Mouse (Mus musculus) gastrocnemius, postnatal 10 days (tissue): ENCODE measurements around the gene Gm42906. TPM values are rescaled to one million over a fixed set of nuclear protein-coding genes. Genes with fewer than 3 reads are reported as not detected.

Experiments used
- DNase-seq: peaks from one replicate; pipeline ENCODE4 v3.0.0; 2021; ENCODE audit warnings: mixed read lengths
- long read RNA-seq, 2 experiments: library from polyadenylated mRNA; stranded (forward); transcript quantifications; one replicate each; pipeline ENCODE4 v2.0.0; 2021
- total RNA-seq, 2 experiments: library from RNA; stranded (reverse); gene quantifications; 2 replicates each; pipeline ENCODE4 v1.2.3; 2021

Gene Gm42906
- total RNA-seq = 1 to 10 TPM; 3.0 to 3.1 TPM
- long read RNA-seq, experiment 1, partial matches to known transcripts = 0 of 2 reads
- long read RNA-seq, experiment 1, other reads (novel, unspliced or antisense) = 2 of 2 reads
- long read RNA-seq, experiment 2, partial matches to known transcripts = 0 of 2 reads
- long read RNA-seq, experiment 2, other reads (novel, unspliced or antisense) = 2 of 2 reads

DNA sequence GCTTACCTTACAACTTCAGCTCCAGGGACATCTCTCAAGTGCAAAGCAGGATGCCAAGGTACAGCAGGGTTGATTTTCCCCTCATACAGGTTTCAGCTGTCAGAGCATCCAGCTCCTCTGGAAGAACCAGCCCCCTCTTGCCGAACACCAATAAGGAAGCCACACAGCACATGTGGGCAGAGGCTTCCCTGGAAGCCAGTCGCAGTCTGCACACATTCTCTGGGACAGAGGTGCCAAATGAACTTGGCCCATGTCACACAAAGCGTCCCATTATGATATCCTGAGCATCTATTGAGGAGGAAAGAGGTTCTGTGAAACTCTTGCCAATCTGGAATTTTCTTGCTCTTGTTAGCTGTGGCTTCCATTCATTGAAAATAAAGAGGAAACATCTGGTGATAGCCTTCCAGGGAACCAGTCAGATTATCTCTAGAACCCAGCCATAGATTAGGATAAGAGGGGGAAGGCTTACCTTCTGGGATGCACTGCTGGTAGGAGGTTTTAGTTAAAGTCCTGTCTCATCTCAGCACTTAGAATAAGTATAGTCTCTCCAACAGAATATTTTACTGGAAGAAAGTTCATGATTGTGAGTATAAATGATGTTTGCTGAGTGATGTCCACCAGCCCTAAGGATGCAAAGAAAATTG lies at the start of gene Gm42906:
TSS of gene Gm42906 (minus strand) at position 51 of the 644 bp plus-strand sequence.
- no peak for DNase-seq

DNA sequence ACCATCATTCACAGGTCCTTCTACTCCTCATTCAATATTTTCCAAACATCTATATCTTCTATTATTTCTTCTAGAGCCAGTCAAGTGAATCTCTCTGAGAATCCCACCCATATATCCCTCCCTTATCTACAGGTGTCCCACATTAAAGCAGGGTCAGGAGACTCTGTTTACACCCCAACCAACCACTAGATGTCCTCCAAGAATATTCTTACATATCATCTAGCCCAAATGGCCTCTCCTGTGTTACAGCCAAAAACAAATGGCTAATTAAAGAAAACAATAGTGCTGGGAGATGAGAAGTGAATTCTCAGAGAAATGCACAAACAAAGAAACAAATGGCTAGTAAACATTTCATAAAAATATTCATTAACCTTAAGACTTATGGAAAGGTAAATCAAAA lies 17.7 kb upstream of the Gm42906 start:
- DNase-seq = no peak

DNA sequence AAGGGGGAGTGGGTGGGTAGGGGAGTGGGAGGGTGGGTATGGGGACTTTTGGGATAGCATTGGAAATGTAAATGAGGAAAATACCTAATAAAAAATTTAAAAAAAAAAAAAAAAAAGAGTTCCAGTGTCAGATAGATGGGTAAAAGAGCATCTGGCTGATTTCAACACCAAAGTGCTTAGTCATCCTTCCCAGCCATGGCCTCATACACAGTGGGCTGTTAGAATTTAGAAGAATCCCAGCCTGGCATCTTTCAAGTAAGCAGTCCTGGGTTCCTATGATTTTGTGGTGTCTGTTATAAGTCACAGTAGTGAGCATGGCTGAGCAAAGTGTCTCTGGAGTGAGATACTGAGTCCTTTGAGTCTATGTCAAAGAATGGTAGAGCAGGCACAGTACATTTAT lies 7.1 kb upstream of the Gm42906 start:
- DNase-seq = no peak

- DNase-seq = no peak
These were observed 1.5 kb downstream of the Gm42906 start for GRCm38 (mm10) chr5:151426466-151426865.

DNA sequence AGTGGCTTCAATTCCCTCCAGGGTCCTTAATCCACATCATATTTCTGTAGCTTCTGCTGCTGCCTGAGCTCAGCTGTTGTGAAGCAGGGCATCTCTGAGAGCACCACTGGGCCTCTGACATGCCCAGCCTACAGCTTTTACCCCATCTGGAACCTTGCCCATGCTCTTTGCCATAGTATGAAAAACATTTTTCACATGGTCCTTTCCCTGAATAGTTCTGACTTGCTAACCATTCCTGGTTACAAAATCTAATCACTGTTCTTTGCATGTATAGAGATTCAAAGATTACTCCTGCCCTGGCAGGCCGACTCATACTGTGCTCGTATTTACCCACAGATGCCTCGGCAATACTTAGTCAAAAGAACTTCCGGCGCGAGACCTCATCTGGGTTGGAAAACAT lies 5.3 kb downstream of the Gm42906 start:
- DNase-seq = no peak

- peak; percentile 15 for DNase-seq
These were observed 6.1 kb downstream of the Gm42906 start for GRCm38 (mm10) chr5:151421859-151422258.

- DNase-seq = no peak
These were observed 9.4 kb downstream of the Gm42906 start for GRCm38 (mm10) chr5:151418551-151418950.

DNA sequence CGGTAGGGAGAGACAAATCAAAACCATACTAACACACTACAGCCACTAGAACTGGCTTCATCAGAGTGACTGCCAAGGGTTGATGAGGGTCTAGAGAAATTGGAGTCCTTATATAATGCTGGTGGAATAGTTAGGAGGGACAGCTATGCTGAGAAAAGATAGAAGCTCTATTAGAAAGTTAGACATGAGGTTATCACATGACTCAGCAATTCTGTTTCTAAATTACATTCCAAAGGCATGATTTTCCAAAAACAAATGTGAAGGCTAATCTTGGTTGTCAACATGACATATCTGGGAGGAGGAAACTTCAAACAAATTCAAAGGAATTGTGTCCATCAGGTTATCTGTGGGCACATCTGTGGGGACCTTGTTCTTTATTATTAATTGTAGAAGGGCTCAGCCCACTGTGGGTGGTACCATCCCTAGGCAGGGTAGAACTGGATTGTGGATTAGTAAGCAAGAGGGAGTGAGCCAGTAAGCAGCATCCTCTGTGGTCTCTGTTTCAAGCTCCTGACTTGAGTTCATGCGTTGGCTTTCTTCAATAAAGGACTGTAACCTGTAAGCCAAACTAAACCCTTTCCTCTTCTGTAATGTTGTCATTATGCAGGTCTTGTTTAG lies 10.4 kb downstream of the Gm42906 start:
- no peak for DNase-seq

DNA sequence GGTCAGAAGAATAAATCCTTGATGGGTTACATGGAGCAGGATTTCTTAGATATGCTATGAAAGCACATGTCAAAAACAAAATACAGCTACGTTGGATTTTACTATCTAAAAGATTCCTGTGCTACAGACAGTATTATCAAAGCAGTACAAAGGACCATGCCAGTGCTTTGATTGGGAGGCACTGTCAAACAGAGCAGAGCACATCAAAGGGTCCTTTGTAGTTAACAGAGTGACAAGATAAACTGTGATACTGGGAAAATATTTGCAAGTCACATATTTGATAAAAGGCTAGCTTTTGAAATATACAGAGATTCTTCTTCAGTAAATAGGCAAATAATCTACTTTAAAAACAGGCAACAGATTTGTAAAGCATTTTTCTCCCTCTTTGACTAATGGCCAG lies 11.0 kb downstream of the Gm42906 start:
- no peak for DNase-seq

- no peak for DNase-seq
These were observed 14.3 kb downstream of the Gm42906 start for GRCm38 (mm10) chr5:151413617-151414016.

DNA sequence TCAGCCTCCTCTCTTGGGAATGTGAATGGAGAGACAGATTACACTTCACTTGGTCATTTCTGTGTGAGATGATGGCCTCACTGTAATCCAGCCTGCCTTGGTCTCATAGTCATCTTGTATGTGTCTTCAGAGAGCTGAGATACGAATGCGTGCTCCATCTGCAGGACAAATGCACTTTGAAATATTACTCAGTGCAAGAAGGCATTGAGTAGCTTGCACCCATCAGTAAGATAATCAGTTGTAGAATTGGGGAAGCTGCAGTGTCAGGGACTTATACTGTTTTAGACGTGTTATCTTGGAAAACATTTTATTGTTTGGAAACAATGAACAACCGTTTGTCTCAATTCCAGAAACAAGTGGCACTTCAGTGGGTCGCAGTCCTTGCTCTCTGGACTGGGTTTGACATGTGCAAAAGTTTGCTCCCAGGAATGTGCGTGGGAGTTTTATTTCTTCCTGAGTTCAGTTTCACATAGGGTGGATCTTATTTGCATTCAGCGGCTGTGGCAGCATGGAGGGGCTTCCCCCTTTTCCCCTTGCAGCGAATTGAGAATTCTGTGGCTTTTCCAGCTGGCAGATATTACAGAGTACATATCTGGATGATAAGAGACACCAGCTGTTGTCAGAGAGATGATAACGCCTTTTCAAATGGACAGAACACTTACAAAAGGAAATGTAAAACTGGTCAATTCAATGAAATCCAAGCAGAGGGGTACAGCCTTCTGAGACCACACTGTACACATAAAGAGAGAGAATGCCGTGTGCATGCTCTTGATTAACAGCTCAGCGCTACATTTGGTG lies 15.1 kb downstream of the Gm42906 start:
- no peak for DNase-seq

DNA sequence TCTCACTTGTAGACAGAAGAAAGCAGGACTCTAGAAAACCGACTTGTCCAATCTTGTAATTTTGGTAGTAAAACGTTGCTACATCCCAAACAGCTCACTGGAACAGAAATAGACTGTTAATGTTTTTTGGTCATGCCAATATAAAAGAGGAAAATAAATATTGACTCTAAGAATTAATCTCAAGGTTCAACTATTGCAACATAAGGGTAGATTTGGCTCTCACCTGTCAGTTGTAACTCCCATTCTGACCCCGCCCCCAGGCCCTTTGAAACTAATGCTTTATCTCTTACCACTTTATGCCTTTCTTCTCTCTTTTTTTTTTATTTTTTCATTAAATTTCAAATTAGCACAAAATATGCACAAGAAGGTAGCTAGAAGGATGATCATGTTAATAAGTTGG lies 18.0 kb downstream of the Gm42906 start:
- no peak for DNase-seq

DNA sequence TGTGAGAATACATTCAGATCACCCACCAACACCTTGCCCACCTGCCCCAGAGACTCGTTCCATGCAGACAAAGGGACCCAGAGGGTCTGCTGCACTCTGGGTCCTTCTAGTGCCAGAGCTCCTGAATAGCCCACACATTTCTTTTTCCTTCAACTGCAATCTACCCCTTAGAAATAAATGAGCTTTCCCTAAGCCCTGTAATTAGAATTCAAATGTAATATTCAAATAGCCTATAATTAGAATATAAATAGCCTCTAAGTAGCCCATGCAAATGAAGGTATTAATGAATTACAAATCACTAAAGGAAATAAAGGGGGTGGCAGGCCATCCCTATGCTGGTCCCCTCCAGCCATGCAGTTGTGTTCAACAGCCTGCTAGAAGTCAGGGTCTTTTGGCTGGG lies 18.7 kb downstream of the Gm42906 start:
- no peak for DNase-seq

DNA sequence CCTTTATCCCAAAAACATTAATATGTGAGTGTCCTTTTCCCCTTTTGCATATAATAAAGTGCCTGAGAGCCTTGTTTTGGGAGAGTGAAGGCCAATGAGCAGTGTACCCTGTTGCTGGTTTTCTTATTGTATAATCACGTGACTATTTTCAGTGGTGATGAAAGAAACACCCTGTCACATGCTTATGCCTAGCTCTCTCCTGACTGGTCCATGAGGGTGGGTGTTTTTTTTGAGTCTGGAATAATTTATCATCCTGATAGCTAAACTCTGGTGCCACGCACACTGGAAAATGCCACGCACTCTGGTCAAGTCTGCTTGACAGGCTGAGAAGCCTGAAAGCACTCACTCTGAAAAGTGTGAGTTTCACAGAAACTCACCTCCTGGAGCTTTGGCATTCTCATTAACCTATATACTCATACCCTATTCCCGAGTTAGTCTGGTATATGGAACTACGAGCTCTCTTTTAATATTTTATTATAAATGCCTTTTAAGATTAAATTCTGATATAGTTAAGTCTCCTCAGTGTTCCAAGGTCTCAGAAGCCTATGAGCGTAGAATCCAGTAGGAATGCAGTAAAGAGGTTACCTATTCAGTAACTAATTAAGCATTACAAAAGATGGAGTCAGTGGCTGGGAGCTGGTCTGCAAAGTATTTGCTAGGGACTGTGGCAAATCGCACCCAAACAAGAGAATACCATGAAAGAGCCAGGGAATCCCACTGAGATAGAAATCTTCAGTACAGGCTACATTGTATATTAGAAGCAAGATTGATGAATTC lies 19.7 kb downstream of the Gm42906 start:
- DNase-seq = no peak

- DNase-seq = no peak
These were observed 20.5 kb downstream of the Gm42906 start for GRCm38 (mm10) chr5:151407493-151407892.

GRCm38 (mm10) chr5:151406276-151406675 lies 21.7 kb downstream of the Gm42906 start:
- DNase-seq = no peak

DNA sequence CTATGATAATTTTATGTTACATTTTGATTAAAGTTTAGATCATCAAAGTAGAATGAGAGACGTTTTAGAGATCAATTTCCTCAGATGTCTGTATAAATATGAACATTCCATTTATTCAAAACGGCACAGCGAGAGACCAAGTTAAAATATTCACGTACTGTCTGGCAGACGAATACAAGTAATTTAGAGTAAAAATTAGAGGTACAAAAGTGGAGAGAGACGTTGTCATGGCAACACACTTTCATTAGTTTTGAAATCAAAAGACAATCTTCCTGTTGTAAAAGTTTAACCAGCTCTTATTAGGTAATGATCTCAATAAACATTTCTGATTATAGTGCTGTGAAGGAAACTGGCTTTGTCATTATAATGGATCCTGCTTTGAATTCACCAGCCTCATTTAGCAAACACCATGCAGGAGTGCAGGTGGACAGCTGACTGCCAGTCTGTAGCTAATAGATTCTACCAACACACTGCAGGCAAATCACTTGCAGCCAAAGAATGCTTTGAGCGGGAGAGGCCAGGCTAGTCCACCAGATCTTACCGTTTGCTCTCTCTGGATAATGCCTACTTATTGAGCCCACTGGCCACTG lies 22.6 kb downstream of the Gm42906 start:
- DNase-seq = no peak

DNA sequence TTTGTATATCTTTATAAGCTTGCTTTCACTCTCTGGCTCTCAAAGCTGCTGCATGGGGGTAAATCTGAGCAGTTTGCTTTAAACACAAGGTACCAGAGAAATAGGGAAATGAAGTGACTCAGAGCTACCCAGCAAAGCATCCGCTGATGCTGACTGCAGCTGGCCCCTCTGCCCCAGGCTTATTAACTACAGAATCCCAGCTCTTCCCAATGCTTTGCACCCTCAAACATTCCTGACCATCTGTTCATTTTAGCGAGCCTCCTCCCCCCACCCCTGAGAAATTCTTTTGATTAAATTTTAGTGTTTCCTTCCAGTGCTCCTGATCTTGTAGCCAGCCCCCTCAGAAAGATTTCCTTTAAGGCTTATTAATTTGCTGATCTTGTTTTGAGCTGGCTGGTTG lies 24.4 kb downstream of the Gm42906 start:
- DNase-seq = no peak

DNA sequence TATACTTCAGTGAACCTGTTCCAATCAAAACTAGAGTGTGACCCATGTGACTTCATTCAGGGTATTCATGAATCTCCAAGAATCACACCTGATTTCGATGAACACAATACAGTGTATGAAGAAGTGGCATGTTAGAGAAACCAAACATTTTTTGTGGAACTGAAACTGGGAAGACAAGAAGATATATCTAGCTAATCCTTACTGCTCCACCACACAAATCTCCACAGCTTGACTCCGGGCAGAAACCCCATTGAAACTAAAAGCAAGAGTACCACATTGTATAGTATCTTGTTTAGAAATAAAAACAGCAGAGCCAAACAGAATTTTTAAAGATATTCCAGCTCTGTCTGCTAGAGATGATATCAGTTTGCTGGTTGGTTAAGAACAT lies 27.4 kb downstream of the Gm42906 start:
- DNase-seq = no peak

DNA sequence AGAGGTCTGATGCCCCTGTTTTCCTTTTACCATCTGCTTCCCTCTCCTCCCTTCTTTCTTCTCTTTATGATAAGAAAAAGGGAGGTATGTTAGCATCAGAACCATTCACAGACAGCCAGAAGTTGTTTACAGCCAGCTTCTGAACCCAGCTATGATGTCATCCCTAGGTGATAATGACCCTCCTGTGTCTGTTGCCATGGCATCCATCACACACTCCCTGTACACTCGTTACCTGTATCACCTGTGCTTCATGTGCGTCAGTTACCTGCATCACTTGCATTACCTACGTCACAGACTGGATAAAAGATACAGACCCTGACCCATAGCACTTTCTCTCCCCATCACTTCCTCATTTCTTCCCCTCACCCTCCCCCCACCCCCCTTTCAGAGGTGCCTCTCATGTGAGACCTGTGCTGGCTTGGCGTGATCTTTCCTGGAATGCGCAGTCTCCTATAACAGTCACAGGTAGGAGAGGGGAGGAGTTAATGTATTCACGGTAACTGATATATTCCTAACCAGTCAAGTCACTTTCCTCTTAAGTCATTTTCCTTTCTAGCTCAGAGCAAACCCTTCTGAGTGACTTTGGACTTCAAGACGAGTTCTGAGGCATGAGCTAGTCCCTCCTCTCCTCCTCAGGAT lies 27.9 kb downstream of the Gm42906 start:
- DNase-seq = no peak

- DNase-seq = no peak
These were observed 31.8 kb downstream of the Gm42906 start for GRCm38 (mm10) chr5:151396119-151396518.
